Mouse (Mus musculus) forebrain, embryonic 14.5 days (tissue): ENCODE results near the gene Col18a1. TPM values are rescaled to one million over a fixed set of nuclear protein-coding genes. Genes with fewer than 3 reads are reported as not detected.

Experiments used
- polyA plus RNA-seq: library from polyadenylated mRNA; unstranded; fragments of >200 nt; fragmentation: Nextera tagmentation; extraction: Ambion mirVana; gene quantifications from 2 replicates; pipeline ENCODE4 v1.2.1, GENCODE M21; 2014

The Col18a1 gene
- polyA plus RNA-seq, 1 experiment from 2014 or later = 21.3 TPM

Other genes starting within 250 kb of the Col18a1 start
- 30.5 and 39.0 TPM in 2 replicates for gene Pcbp3, start 204.7 kb downstream of the Col18a1 start, polyA plus RNA-seq
- gene Slc19a1, start 134.3 kb downstream of the Col18a1 start, polyA plus RNA-seq = 33.1 and 38.0 TPM in 2 replicates
- 44.1 and 55.2 TPM in 2 replicates for gene Pofut2, start 92.7 kb upstream of the Col18a1 start, polyA plus RNA-seq